Mouse (Mus musculus) erythroblast, embryonic 14.5 days (primary cell): ENCODE data around the gene Tmem30c.

ENCODE experiments used
- GATA1 ChIP-seq: IDR thresholded peaks from 2 replicates; pipeline ENCODE4 v1.6.1; 2012; ENCODE audit warnings: low read length, inconsistent platforms, mixed read lengths
- TAL1 ChIP-seq: IDR thresholded peaks from 3 replicates; pipeline ENCODE4 v1.6.1; 2012; ENCODE audit warnings: low read length, inconsistent platforms, mixed read lengths

DNA sequence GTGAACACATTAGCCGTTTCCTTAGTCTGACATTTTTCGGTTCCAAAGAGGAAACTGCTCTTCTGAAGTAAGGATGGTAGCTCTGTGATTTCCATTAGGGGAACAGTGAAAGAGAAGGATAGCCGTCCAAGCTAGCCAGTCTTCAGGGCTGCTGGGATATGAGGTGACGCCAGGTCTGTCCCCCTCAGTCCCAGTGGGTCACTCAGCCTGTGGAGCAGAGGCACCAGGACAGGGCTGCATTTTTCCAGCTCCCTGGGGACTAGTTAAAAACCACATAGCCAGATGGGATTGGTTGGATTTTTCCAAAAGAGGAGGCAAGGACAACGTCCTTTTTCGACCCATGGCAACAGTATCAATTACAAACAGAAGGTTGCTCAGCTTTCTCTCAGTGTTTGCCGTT, 34.3 kb upstream of the Tmem30c start:
- TF ChIP-seq GATA1 (no peak), TAL1 (no peak)
